Mouse (Mus musculus): ENCODE measurements around the gene Skiv2l. TPM values are rescaled to one million over a fixed set of nuclear protein-coding genes. Genes with fewer than 3 reads are reported as not detected.
"Not testable (repeated sequence)": the region's sequence is repeated elsewhere in the genome, so short reads cannot be mapped to it uniquely, and the experiment has no call there.

The Skiv2l gene
- polyA plus RNA-seq, 1 experiment from 2014 or later: 39.5 TPM

GRCm38 (mm10) chr17:34810411-34810810 is 39.6 kb downstream of the Skiv2l start:
- H3K9ac ChIP-seq; H3K36me3 ChIP-seq; H3K9me3 ChIP-seq (replicated peaks); H3K4me2 ChIP-seq; H3K27ac ChIP-seq (ENCODE audit: poor library complexity, severe bottlenecking); H3K4me3 ChIP-seq; ATAC-seq (ENCODE audit: insufficient number of reproducible peaks, low FRiP score); H3K4me1 ChIP-seq (replicated peaks); H3K27me3 ChIP-seq (replicated peaks): not testable (repeated sequence)
- 78% methylated on average over 5 of the region's 5 CpGs for WGBS

- peaks cover 8% of the 10 kb centered on the region for H3K27me3 ChIP-seq (replicated peaks)
- ATAC-seq (ENCODE audit: insufficient number of reproducible peaks, low FRiP score): no peak
- no peaks in the 10 kb centered on the region for H3K4me1 ChIP-seq (replicated peaks)
- WGBS: 74% methylated on average over 6 of the region's 6 CpGs
- no peak overlapping the region for H3K9ac ChIP-seq
- no peak overlapping the region for H3K4me3 ChIP-seq
- H3K4me2 ChIP-seq: no peak overlapping the region
- H3K36me3 ChIP-seq: no peaks in the 10 kb centered on the region
- no peak overlapping the region for H3K27ac ChIP-seq (ENCODE audit: poor library complexity, severe bottlenecking)
- peaks cover 8% of the 10 kb centered on the region for H3K9me3 ChIP-seq (replicated peaks)
Observed at GRCm38 (mm10) chr17:34808599-34809205, 41.3 kb downstream of the Skiv2l start.

GRCm38 (mm10) chr17:34807176-34807575 is 42.8 kb downstream of the Skiv2l start:
- Histone ChIP-seq H3K27ac (ENCODE audit: poor library complexity, severe bottlenecking) (no peak overlapping the region), H3K4me1 (replicated peaks) (no peaks in the 10 kb centered on the region), H3K4me2 (no peak overlapping the region), H3K36me3 (no peaks in the 10 kb centered on the region), H3K4me3 (no peak overlapping the region), H3K9ac (no peak overlapping the region), H3K9me3 (replicated peaks) (peaks cover 8% of the 10 kb centered on the region), H3K27me3 (replicated peaks) (peaks cover 5% of the 10 kb centered on the region; the same call in 1 of the 2 replicates)
- ATAC-seq (ENCODE audit: insufficient number of reproducible peaks, low FRiP score): no peak
- 62% methylated on average over 3 of the region's 3 CpGs for WGBS

- 73% methylated on average over 6 of the region's 6 CpGs for WGBS
- Histone ChIP-seq H3K4me1 (replicated peaks) (no peaks in the 10 kb centered on the region), H3K36me3 (no peaks in the 10 kb centered on the region), H3K4me3 (no peak overlapping the region), H3K27me3 (replicated peaks) (no peaks in the 10 kb centered on the region), H3K27ac (ENCODE audit: poor library complexity, severe bottlenecking) (no peak overlapping the region), H3K4me2 (no peak overlapping the region), H3K9ac (no peak overlapping the region), H3K9me3 (replicated peaks) (peaks cover 8% of the 10 kb centered on the region)
- ATAC-seq (ENCODE audit: insufficient number of reproducible peaks, low FRiP score): no peak
Observed at GRCm38 (mm10) chr17:34804871-34805562, 45.0 kb downstream of the Skiv2l start.

GRCm38 (mm10) chr17:34804301-34804700 is 45.7 kb downstream of the Skiv2l start, which contains the start of gene Cyp21a1:
Cyp21a1 (minus strand) TSS chr17:34804561.
- ATAC-seq (ENCODE audit: insufficient number of reproducible peaks, low FRiP score); H3K9me3 ChIP-seq (replicated peaks); H3K27ac ChIP-seq (ENCODE audit: poor library complexity, severe bottlenecking); H3K4me2 ChIP-seq; H3K4me3 ChIP-seq; H3K36me3 ChIP-seq; H3K9ac ChIP-seq; H3K4me1 ChIP-seq (replicated peaks); H3K27me3 ChIP-seq (replicated peaks): not testable (repeated sequence)
- 81% methylated on average over 6 of the region's 6 CpGs for WGBS

GRCm38 (mm10) chr17:34803367-34803766 is 46.6 kb downstream of the Skiv2l start:
- not testable (repeated sequence) for ATAC-seq (ENCODE audit: insufficient number of reproducible peaks, low FRiP score); H3K4me1 ChIP-seq (replicated peaks); H3K4me3 ChIP-seq; H3K36me3 ChIP-seq; H3K9me3 ChIP-seq (replicated peaks); H3K9ac ChIP-seq; H3K4me2 ChIP-seq; H3K27me3 ChIP-seq (replicated peaks); H3K27ac ChIP-seq (ENCODE audit: poor library complexity, severe bottlenecking)
- WGBS: 88% methylated on average over 6 of the region's 6 CpGs

DNA sequence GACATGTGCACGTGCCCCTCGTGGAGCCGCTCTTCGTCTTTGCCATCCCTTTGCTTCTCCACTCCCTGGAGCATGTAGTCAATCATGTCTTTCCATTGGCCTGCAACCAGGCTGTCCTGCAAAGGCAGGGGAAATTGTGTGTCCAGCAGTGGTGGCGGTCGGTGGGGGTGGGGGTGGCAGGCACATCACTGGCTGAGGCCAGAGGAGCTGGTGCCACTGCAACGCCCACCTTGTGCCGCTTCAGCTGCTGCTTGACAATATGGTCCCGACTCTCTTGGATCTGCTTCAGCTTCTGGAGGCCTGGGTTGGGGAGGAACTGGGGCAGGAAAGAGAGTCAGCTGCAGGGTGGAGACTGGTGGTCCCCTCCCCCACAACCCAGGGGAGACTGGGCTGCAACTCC is 47.3 kb downstream of the Skiv2l start:
- not testable (repeated sequence) for H3K4me3 ChIP-seq; H3K4me2 ChIP-seq; H3K9ac ChIP-seq; H3K36me3 ChIP-seq; H3K4me1 ChIP-seq (replicated peaks); H3K9me3 ChIP-seq (replicated peaks); H3K27me3 ChIP-seq (replicated peaks); H3K27ac ChIP-seq (ENCODE audit: poor library complexity, severe bottlenecking); ATAC-seq (ENCODE audit: insufficient number of reproducible peaks, low FRiP score)
- 81% methylated on average over 9 of the region's 9 CpGs for WGBS

DNA sequence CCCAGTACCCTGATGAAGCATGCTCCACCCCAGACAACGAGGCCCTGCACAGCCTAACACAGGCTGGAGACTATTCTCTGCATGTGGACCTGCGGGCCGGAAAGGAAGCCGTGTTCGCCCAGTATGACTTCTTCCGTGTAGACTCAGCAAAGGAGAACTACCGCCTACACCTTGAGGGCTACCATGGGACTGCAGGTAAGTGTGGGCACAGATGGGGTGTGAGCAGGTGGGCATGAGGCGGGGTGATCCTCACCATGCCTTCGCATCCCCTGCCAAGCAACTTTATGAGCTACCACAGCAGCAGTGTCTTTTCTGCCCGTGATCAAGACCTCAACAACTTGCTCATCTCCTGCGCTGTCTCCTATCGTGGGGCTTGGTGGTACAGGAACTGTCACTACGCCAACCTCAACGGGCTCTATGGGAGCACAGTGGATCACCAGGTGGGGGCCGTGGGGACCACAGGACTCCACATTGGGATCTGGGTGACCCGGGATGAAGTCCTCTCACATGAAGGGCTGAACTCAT is 49.2 kb downstream of the Skiv2l start:
- H3K9ac ChIP-seq; H3K4me3 ChIP-seq; H3K9me3 ChIP-seq (replicated peaks); H3K27me3 ChIP-seq (replicated peaks); H3K4me1 ChIP-seq (replicated peaks); H3K27ac ChIP-seq (ENCODE audit: poor library complexity, severe bottlenecking); H3K4me2 ChIP-seq; H3K36me3 ChIP-seq; ATAC-seq (ENCODE audit: insufficient number of reproducible peaks, low FRiP score): not testable (repeated sequence)
- 85% methylated on average over 16 of the region's 16 CpGs for WGBS

- Histone ChIP-seq H3K4me3 (no peak overlapping the region), H3K27ac (ENCODE audit: poor library complexity, severe bottlenecking) (no peak overlapping the region), H3K9me3 (replicated peaks) (no peaks in the 10 kb centered on the region), H3K27me3 (replicated peaks) (no peaks in the 10 kb centered on the region), H3K4me2 (no peak overlapping the region), H3K36me3 (no peaks in the 10 kb centered on the region), H3K4me1 (replicated peaks) (no peaks in the 10 kb centered on the region), H3K9ac (no peak overlapping the region)
- ATAC-seq (ENCODE audit: insufficient number of reproducible peaks, low FRiP score): no peak
- 87% methylated on average over 4 of the region's 4 CpGs for WGBS
Observed at GRCm38 (mm10) chr17:34799531-34799925, 50.5 kb downstream of the Skiv2l start.

DNA sequence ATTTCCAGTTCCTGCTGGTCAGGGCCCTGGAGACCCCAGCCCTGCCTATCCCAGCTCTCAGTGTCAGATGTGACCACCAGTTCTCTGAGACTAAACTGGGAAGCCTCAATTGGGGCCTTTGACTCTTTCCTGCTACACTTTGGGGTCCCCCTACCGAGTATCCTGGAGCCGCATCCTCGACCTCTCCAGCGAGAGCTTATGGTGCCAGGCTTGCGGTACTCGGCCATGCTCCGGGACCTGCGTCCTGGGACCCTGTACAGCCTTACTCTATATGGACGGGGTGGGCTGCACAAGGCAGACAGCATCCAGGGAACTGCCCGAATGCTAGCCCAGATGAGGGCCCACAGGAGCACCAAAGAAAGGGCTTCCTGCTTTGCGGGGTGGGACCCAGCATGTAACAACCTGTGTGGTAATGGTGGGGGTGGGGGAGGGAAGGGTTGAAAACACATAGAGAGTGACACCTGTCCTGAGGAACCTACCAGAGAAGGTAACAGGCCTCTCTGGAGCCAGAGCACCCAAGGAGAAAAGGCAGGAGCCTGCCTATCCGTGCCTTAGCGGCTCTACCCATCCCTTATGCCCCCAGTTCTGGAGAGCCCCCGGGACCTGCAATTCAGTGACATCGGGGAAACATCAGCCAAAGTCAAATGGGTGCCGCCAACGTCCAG is 51.0 kb downstream of the Skiv2l start:
- 80% methylated on average over 17 of the region's 17 CpGs for WGBS
- ATAC-seq (ENCODE audit: insufficient number of reproducible peaks, low FRiP score): no peak
- no peak overlapping the region for H3K4me2 ChIP-seq
- no peak overlapping the region for H3K4me3 ChIP-seq
- H3K9ac ChIP-seq: no peak overlapping the region
- no peaks in the 10 kb centered on the region for H3K4me1 ChIP-seq (replicated peaks)
- no peaks in the 10 kb centered on the region for H3K9me3 ChIP-seq (replicated peaks)
- no peaks in the 10 kb centered on the region for H3K27me3 ChIP-seq (replicated peaks)
- no peak overlapping the region for H3K27ac ChIP-seq (ENCODE audit: poor library complexity, severe bottlenecking)
- H3K36me3 ChIP-seq: no peaks in the 10 kb centered on the region

DNA sequence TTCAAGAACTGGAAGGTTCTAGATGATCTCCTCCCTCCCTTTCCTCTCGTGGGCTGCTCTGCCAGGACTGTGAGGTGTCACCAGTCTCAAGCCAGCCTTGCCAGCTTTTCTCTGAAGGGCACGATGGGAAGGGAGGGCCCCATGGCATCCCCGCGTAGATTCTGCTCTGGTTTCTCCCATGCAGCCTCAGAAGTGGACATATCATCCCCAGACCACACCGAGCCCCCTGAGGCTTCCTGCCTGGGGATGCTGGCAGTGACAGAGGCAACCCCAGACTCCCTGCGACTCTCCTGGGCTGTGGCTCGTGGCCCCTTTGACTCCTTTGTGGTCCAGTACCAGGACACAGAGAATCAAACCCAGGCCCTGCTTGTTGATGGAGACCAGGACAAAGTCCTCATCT is 51.9 kb downstream of the Skiv2l start:
- WGBS: 74% methylated on average over 7 of the region's 7 CpGs
- not testable (repeated sequence) for H3K9me3 ChIP-seq (replicated peaks); ATAC-seq (ENCODE audit: insufficient number of reproducible peaks, low FRiP score); H3K4me3 ChIP-seq; H3K4me2 ChIP-seq; H3K36me3 ChIP-seq; H3K27ac ChIP-seq (ENCODE audit: poor library complexity, severe bottlenecking); H3K9ac ChIP-seq; H3K4me1 ChIP-seq (replicated peaks); H3K27me3 ChIP-seq (replicated peaks)
